Mouse (Mus musculus) gastrocnemius, adult 2 months (tissue): ENCODE results near the gene Trap1. TPM values are rescaled to one million over a fixed set of nuclear protein-coding genes. Genes with fewer than 3 reads are reported as not detected.

ENCODE experiments used
- DNase-seq: peaks from one replicate; pipeline ENCODE4 v3.0.0; 2022
- H3K27ac ChIP-seq: fragments of 200-600 bp; 2 replicates; pipeline ENCODE4 v1.8.1; 2022; ENCODE audit warnings: mild to moderate bottlenecking
- H3K4me3 ChIP-seq: fragments of 200-600 bp; 2 replicates; pipeline ENCODE4 v1.8.1; 2022; ENCODE audit warnings: mild to moderate bottlenecking, moderate library complexity
- CTCF ChIP-seq: fragments of 200-600 bp; IDR thresholded peaks from 2 replicates; pipeline ENCODE4 v1.8.1; 2022; ENCODE audit warnings: antibody characterized with exemption, mild to moderate bottlenecking, moderate library complexity
- intact Hi-C: fragments of 180-260 bp; cut with DNase I; formaldehyde crosslinking; loops from one replicate; pipeline ENCODE4 v1.15.1; 2025
- total RNA-seq, 2 experiments: library from RNA; stranded (reverse); gene quantifications; 2 replicates each; pipeline ENCODE4 v1.2.3; 2021

The Trap1 gene
- total RNA-seq, 2 experiments from 2014 or later = 118 to 132 TPM

DNA sequence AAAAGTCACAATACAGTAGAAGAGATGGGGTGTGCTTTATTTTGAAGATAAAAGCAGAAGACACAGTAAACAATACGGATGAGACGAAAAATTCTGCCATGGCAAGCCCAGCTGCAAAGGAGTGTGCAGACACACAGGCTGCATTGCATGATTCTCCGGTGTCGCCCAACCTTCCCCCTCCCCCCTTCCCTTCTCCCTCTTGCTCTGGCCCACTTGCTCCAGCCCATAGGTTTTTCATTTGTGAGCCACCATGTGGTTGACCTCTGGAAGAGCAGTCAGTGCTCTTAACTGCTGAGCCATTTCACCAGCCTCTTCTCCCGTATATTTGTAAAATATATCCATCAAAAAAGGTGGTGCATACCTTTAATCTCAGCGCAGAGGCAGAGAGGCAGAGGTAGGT is 3.3 kb downstream of the Trap1 start:
- no peak for DNase-seq
- TF ChIP-seq CTCF = peak; percentile 25
- intact Hi-C loops = no loop called here
- no peak overlapping the region for H3K4me3 ChIP-seq
- H3K27ac ChIP-seq = no peak overlapping the region

DNA sequence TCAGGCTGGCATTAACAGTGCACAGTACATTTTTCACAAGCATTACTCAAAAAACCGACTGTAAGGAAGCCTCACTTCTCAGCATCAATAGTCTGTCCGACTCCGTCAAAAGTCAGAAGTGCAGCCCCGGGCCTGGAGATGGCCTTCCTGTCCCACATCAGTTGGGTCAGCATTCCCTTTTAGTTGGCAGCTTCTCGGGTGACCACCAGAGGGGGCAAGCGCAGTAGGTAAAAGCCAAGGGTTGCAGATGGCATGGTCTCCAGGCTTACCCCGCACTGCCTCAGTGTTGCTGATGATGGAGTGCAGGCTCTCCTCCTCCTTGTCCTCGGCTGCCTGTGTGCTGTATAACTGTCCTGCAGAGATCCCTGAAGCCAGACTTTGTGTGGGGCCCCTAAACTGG is 9.0 kb downstream of the Trap1 start:
- TF ChIP-seq CTCF = peak; percentile 75
- no peak overlapping the region for H3K27ac ChIP-seq
- H3K4me3 ChIP-seq = no peak overlapping the region
- intact Hi-C loops = loop anchor here (2.0 kb wide), 1 partner anchor 220 kb away; no protein-coding TSS in a partner anchor
- DNase-seq = peak; percentile 66

DNA sequence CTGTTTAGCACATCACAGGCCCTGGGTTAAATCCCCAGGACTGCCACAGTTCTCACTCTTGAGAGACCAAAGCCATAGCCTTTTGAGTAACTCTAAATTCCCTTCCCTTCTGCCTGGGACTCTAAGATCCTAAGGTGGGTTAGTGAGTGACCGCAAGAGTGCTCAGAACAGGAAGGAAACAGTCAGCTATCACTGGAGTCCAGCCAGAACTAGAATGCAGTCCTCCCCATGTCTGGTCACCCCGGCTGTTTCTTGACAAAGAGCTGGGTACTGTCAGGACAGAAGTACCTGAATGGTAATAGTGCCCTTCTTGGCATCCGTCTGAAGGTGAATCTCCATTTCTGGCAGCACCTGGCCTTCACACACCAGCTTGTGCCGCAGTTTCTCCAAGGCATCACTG is 12.7 kb downstream of the Trap1 start:
- intact Hi-C loops = no loop called here
- Histone ChIP-seq H3K4me3 (no peak overlapping the region), H3K27ac (no peak overlapping the region)
- no peak for TF ChIP-seq CTCF
- DNase-seq = no peak

DNA sequence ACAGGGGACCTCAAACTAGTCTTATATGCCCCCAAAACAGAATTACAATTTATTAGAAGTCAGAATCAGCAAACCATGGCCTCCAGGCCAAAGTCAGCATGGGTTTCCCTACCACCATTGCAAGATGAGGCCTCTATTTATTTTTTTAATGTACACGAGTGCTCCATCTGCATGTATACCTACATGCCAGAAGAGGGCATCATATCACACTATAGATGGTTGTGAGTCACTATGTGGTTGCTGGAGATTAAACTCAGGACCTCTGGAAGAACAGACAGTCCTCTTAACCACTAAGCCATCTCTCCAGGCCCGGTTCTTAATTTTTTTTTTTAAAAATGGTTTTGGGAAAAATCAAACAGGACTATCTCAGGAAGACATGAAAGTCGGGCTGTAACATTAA is 23.8 kb downstream of the Trap1 start:
- TF ChIP-seq CTCF = peak; percentile 2; the same call in 1 of the 2 replicates
- Histone ChIP-seq H3K4me3 (no peak overlapping the region), H3K27ac (no peak overlapping the region)
- DNase-seq = no peak
- intact Hi-C loops = no loop called here

DNA sequence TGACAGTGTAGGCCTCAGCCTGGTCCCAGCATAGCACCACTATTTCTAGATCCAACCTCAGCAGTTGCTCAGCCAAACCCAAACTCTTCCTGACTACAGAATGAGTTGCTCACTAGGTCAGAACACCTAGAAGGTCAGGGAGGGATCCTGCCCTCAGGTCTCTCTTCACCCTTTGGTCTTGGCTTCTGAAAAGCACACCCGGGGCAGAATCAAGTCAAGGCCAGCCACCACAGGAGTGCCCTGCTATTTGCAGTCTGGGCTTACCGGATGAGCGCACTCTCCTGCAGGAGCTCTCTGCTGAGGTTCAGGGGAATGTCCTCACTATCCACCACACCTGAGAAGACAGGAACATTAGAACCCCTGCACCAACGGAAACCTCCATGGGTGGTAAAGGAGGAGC is 25.0 kb downstream of the Trap1 start:
- no peak for DNase-seq
- intact Hi-C loops = no loop called here
- H3K4me3 ChIP-seq = no peak overlapping the region
- no peak overlapping the region for H3K27ac ChIP-seq
- no peak for TF ChIP-seq CTCF

DNA sequence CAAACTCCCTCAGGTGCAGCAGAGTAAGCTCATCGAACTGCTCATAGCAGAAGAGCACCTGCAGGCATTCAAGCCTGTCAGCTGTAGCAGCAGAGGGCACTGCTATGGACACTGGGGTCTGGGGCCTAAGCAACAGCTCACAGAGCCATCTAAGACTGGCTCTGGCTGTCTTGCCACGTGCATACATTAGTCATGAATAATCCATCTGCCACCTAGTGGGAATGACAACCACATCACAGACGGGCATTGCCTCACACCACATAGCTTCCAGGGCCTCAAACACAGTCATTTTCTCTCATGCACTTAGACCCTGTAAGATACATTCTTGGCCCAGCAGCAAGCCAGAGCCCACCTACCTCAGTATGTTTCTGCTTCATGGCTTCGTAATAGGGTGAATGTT is 32.1 kb downstream of the Trap1 start:
- no peak for DNase-seq
- TF ChIP-seq CTCF = no peak
- Histone ChIP-seq H3K4me3 (no peak overlapping the region), H3K27ac (no peak overlapping the region)
- intact Hi-C loops = no loop called here

DNA sequence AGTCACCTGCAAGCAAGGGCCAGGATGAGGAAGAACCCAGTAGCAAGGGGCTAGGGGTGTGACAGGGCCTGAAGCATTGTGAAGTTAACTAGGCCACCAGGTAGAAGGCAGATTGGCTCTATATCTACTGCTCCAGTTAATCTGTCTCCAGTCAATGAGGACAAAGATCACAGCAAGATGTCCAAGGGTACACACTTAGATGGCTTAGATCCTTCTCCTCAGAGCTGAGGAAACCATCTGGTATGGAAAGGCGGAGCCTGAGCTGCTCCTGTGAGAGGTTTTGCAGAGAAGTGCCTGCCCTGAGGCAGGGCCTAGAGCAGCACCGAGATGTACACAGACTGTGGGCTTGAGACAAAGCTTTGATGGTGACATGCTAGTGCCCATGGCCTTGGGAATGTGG is 33.5 kb downstream of the Trap1 start:
- TF ChIP-seq CTCF = no peak
- intact Hi-C loops = no loop called here
- no peak for DNase-seq
- Histone ChIP-seq H3K27ac (no peak overlapping the region), H3K4me3 (no peak overlapping the region)

DNA sequence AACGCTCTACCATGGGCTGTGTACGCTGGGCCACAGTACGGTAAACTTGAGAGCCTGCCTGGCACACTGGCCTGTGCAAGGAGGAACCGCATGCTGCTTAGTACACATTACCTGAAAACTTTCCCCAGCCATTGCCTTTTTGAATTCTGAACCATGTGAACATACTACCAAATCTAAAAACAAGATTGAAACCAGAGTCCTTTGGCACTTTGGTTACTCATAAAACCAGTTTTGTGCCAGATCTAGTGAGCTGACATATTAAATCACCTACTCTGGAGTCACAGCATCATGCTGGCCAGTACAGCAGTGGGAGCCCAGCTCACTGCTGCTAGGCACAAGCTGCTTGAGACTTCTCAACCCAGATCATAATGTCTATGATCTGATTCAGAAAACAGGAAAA is 36.0 kb downstream of the Trap1 start:
- peak; percentile 36 for DNase-seq
- no peak for TF ChIP-seq CTCF
- Histone ChIP-seq H3K27ac (peak overlapping the region; percentile 61), H3K4me3 (no peak overlapping the region)
- intact Hi-C loops = no loop called here

DNA sequence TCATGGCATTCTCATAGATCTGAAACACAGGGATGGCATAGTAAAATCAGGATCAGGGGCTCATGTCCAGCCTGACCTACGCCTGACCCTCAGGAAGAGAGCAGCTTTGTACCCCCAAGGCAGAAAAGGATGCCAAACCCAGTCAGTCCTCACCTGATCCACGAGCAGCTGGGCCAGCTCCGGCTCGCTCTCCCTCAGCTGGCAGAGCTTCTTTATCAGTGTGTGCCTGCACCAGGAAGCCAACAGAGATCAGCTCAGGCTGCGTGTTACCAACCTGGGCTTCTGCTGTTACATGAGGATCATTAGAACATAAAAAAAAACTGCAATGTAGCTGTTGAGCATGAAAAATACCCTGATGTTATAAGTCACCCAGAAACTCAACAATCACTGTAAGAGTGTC is 37.4 kb downstream of the Trap1 start:
- no peak for TF ChIP-seq CTCF
- Histone ChIP-seq H3K27ac (peak overlapping the region; percentile 64), H3K4me3 (no peak overlapping the region)
- intact Hi-C loops = no loop called here
- DNase-seq = peak; percentile 61

DNA sequence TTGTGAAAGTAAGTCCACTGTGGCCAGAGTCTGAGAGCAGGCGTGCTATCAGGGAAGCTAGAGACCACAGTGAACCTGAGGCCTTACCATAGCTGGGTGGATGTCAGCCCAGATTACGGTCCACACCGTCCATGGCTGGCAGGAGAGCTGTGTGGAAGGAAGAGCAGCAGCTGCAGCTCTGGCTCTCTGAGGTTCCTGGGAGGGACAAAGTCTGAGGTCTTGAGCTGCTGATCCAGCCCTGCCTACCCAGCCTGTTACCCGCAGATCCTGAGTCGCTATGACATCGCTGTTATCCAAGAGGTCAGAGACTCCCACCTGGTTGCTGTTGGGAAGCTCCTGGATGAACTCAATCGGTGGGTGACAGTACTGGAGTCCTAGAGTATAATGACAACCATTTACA is 39.9 kb downstream of the Trap1 start:
- no peak overlapping the region for H3K4me3 ChIP-seq
- H3K27ac ChIP-seq = no peak overlapping the region
- no peak for TF ChIP-seq CTCF
- intact Hi-C loops = no loop called here
- no peak for DNase-seq

DNA sequence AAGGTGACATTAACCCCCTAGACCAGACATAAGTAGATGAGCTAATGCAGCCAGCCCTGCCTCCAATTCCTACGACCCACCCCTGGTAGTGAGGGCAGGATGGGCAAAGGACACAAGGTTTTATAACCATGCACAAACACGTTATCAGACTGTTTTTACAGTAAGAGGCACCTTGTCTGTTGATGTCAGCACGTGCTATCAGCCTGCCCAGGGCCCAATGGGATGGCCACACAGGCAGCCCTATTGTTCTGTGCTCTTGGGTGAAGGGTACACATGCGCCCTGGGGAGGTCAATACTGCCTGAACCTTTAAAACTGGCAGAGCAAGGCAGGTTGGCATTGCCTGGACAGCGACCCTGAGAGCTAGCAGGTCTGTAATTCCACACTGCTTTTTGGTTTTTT is 40.8 kb downstream of the Trap1 start, which contains the start of gene Dnase1:
TSS of gene Dnase1 (plus strand) at position 136 of the 400 bp plus-strand sequence.
- Histone ChIP-seq H3K27ac (no peak within 1 kb of the TSS), H3K4me3 (no peak within 1 kb of the TSS)
- DNase-seq = no peak
- intact Hi-C loops = no loop called here
- TF ChIP-seq CTCF = no peak

DNA sequence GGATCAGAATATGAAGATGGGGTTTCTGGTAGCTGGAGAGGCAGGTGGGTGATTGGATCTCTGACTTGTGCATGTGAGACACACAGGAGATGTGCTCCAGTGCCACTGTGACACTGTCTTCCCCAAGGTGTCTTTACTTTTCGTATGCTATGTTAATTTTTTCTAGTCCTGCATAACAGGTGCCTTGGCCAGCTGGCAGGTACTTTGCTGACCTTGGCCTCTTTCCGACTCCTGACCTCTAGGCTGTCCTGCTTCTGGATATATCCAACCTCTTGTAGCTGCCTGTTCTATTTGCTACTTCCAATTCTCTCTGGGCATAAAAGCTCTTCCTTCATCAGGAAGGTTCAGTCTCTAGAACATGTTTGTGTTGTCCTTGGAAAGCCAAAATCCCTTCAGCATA is 42.1 kb downstream of the Trap1 start:
- TF ChIP-seq CTCF = no peak
- Histone ChIP-seq H3K27ac (no peak overlapping the region), H3K4me3 (no peak overlapping the region)
- intact Hi-C loops = no loop called here
- DNase-seq = no peak

DNA sequence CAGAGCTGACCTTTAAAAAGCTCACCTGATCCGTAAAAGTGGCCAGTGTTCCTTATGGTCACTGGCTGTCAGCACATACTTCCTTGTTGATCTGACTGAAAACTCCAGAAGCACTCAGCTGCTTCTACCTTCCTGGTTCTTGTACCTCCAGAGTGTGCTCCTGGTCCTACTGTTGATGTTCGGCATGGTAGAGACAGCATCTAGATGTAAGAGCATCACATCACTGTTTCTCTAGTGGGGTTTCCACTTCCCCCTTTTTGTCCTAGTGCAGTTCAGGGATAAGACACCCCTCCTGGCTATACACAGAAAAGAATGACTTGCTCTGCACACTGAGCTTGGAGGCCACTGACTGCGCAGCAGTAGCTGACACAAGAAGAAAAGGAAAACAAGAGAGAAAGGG is 43.2 kb downstream of the Trap1 start:
- intact Hi-C loops = no loop called here
- TF ChIP-seq CTCF = no peak
- DNase-seq = no peak

DNA sequence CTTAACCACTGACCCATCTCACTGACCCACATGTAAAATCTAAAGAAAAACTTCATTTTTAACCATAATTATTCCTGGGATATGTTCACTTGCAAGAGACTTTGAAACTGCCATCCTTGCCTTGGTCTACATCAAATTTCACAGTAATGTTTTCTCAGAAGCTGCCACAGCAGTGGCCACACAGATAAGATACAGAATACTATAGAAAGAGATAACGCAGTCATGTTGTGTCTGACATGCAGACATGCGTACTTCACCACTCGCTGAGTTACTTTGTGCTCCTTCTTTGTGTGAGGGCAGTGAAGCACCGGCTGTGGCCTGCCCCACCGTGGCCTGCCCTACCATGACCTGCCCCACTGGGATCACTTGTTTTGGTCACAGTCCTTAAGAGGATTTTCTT is 43.7 kb downstream of the Trap1 start:
- H3K27ac ChIP-seq = peak overlapping the region; percentile 31; the same call in 1 of the 2 replicates
- intact Hi-C loops = no loop called here
- no peak for DNase-seq
- H3K4me3 ChIP-seq = no peak overlapping the region
- no peak for TF ChIP-seq CTCF

More for the DNA sequence above, 43.2 kb downstream of the Trap1 start:
- Histone ChIP-seq H3K4me3 (no peak overlapping the region), H3K27ac (peak overlapping the region; percentile 31; the same call in 1 of the 2 replicates)

DNA sequence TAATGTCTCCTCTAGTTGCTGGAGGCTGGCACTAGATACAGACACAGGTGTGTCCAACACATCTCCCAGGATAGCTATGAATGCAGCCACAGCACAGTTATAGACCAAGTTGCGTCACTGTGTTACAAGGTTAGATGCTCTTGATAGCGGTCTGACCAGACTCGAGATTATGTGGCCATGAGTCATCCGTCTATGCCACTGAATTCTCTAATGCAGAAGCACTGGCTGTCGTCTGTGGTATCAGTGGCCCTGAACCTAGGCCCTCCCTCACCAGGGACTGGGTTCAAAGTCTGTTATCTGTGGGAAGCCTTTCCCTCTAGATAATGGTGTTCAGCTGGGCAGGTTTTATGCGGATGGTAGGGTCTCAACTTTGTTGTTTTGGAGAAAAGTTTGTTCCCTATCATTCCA is 45.3 kb downstream of the Trap1 start:
- intact Hi-C loops = no loop called here
- no peak for TF ChIP-seq CTCF
- Histone ChIP-seq H3K27ac (peak overlapping the region; percentile 53), H3K4me3 (no peak overlapping the region)
- DNase-seq = no peak
